19 mouse cellular contexts compared by ENCODE assay signal in genomic region chr12:54561981-54562380, GRCm38 (mm10).
DNase-seq lines count a peak whose midpoint lies in the region; ATAC-seq lines count a peak whose summit lies in the region.
"Had no signal": no experiment of that assay in that cellular context is flagged by ENCODE, and none has a peak within 500 bp of the region (broad histone marks: within the 10 kb centered on the region; RNA-seq: fewer than 3 reads in every experiment).

No protein-coding gene starts in this region.

- no peak overlapping the region for H3K4me2 ChIP-seq in hindbrain, embryonic 12.5 days (replicated peaks)
- H3K4me2 ChIP-seq: embryonic facial prominence, embryonic 13.5 days; forebrain, embryonic 12.5 days; heart, embryonic 12.5 days had no signal

- WGBS in hindbrain, embryonic 12.5 days = 93% methylated on average over 4 of the region's 4 CpGs

- no peaks in the 10 kb centered on the region for H3K27me3 ChIP-seq in hindbrain, embryonic 12.5 days
- H3K27me3 ChIP-seq: embryonic facial prominence, embryonic 13.5 days; forebrain, embryonic 12.5 days; heart, embryonic 12.5 days had no signal

- H3K9me3 ChIP-seq in hindbrain, embryonic 12.5 days (replicated peaks) = no peaks in the 10 kb centered on the region
- H3K9me3 ChIP-seq: embryonic facial prominence, embryonic 13.5 days; forebrain, embryonic 12.5 days; heart, embryonic 12.5 days; hindbrain, embryonic 10.5 days had no signal

- H3K4me3 ChIP-seq in hindbrain, embryonic 12.5 days = no peak overlapping the region
- H3K4me3 ChIP-seq: embryonic facial prominence, embryonic 13.5 days; forebrain, embryonic 12.5 days; heart, adult 2 months; heart, embryonic 12.5 days; hindbrain, embryonic 10.5 days had no signal

- no peaks in the 10 kb centered on the region for H3K36me3 ChIP-seq in hindbrain, embryonic 12.5 days
- H3K36me3 ChIP-seq: embryonic facial prominence, embryonic 13.5 days; forebrain, embryonic 12.5 days; heart, embryonic 12.5 days; hindbrain, embryonic 10.5 days had no signal

- no peaks in the 10 kb centered on the region for H3K4me1 ChIP-seq in hindbrain, embryonic 12.5 days
- H3K4me1 ChIP-seq: forebrain, embryonic 12.5 days; heart, embryonic 12.5 days; hindbrain, embryonic 10.5 days had no signal

- no peak overlapping the region for H3K27ac ChIP-seq in hindbrain, embryonic 12.5 days
- H3K27ac ChIP-seq: embryonic facial prominence, embryonic 13.5 days; forebrain, embryonic 12.5 days; heart, adult 2 months; hindbrain, embryonic 10.5 days had no signal

- no peak overlapping the region for H3K9ac ChIP-seq in hindbrain, embryonic 12.5 days
- H3K9ac ChIP-seq: embryonic facial prominence, embryonic 13.5 days; forebrain, embryonic 12.5 days; heart, embryonic 12.5 days had no signal

- no peak for ATAC-seq in hindbrain, embryonic 12.5 days (ENCODE audit: low FRiP score)
- ATAC-seq: forebrain, embryonic 16.5 days had no signal

- peak; percentile 28 for DNase-seq in layer of hippocampus, adult 11-12 months (ENCODE audit: low spot score)
- DNase-seq in layer of hippocampus, postnatal 10 days (ENCODE audit: low spot score in 2 of 2) = no peak
- DNase-seq in right cerebral cortex, adult 18-20 months = peak; percentile 17
- DNase-seq in right cerebral cortex, postnatal 25 days = no peak
- peak; percentile 15 for DNase-seq in layer of hippocampus, adult 9-10 months (ENCODE audit: low spot score)
- DNase-seq in telencephalon, adult 2 months (ENCODE audit: low read depth, low spot score) = peak; percentile 23
- no peak for DNase-seq in testis, postnatal 10 days (ENCODE audit: low spot score)
- DNase-seq: adrenal gland, postnatal 10 days; cerebellum, adult 11-12 months; cerebellum, adult 9-10 months; cerebellum, postnatal 36 days; gastrocnemius, postnatal 10 days; heart, adult 2 months had no signal

Comparison
In these comparisons a context has a peak if more than half of its experiments do, and no peak if none do; other contexts are left out.
1. DNase-seq: peak in layer of hippocampus, adult 11-12 months (single experiment), right cerebral cortex, adult 18-20 months (single experiment), layer of hippocampus, adult 9-10 months (single experiment) and telencephalon, adult 2 months (single experiment); none in layer of hippocampus, postnatal 10 days (0 of 2), right cerebral cortex, postnatal 25 days (single experiment) and testis, postnatal 10 days (single experiment).